Mouse (Mus musculus) liver, adult 2 months (tissue): Measurements from ENCODE around the gene Denr.

Experiments used
- CTCF ChIP-seq: fragments of 200-500 bp; IDR thresholded peaks from 2 replicates; pipeline ENCODE4 v1.5.1; 2011; ENCODE audit warnings: low read depth, low read length, control low read depth
- POLR2A ChIP-seq: fragments of 200-500 bp; IDR thresholded peaks from 2 replicates; pipeline ENCODE4 v1.6.1; 2011; ENCODE audit warnings: low read length, control low read depth; ENCODE audit not compliant: insufficient read depth; ENCODE audit errors: extremely low read depth

DNA sequence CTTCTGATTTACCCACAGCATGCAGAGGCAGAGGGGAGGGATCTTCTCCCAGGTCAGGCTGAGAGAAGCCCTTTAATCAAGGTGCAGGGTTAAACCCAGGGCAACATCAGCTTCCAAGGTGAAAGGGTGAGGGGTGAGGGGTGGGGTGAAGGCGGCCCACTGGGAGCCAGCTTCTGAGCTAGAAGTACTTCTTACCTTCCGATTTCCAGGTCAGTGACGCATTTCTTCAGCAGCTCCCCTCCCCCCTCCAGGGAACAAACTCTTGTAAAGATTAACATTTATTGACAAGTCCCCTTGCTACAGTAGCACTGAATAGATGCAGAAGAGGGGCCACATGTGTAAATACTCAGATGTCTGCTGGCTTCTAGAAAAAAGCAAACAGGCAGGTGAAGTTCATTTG is 70.3 kb downstream of the Denr start:
- TF ChIP-seq CTCF (no peak), POLR2A (no peak)
